Mouse (Mus musculus) bone marrow macrophage, adult 2 months (primary cell): ENCODE results near the gene Nup153.

Experiments
- CTCF ChIP-seq: IDR thresholded peaks from 2 replicates; pipeline ENCODE4 v1.5.1; 2012; ENCODE audit warnings: low read depth, mild to moderate bottlenecking, low read length, moderate library complexity
- POLR2A ChIP-seq: IDR thresholded peaks from 2 replicates; pipeline ENCODE4 v1.6.1; 2012; ENCODE audit warnings: mild to moderate bottlenecking, low read depth, low read length, borderline replicate concordance

- TF ChIP-seq CTCF (0 out of 2 replicates have a peak, but pooled peaks have one; percentile 33), POLR2A (no peak)
Observed at GRCm38 (mm10) chr13:46642318-46642717, 85.4 kb downstream of the Nup153 start.
